Mouse (Mus musculus) erythroblast, embryonic 14.5 days (primary cell): ENCODE results near the gene Leng1.

Source experiments
- GATA1 ChIP-seq: IDR thresholded peaks from 2 replicates; pipeline ENCODE4 v1.6.1; 2012; ENCODE audit warnings: low read length, inconsistent platforms, mixed read lengths
- TAL1 ChIP-seq: IDR thresholded peaks from 3 replicates; pipeline ENCODE4 v1.6.1; 2012; ENCODE audit warnings: low read length, inconsistent platforms, mixed read lengths

- TF ChIP-seq TAL1 (no peak), GATA1 (no peak)
Observed at GRCm38 (mm10) chr7:3616057-3616388, 49.6 kb downstream of the Leng1 start, which contains the start of gene Oscar.
